Mouse (Mus musculus): ENCODE measurements around the gene Sh2d3c.
A peak's percentile ranks its signal among the peaks of the same experiment; 100 is the strongest.

Sh2d3c gene

GRCm38 (mm10) chr2:32724832-32725790 lies 4.3 kb downstream of the Sh2d3c start:
- no peak for DNase-seq (ENCODE audit: low spot score in 2 of 2)

- peak; percentile 48 to 76 for DNase-seq (ENCODE audit: low spot score in 2 of 2)
Measured at GRCm38 (mm10) chr2:32727435-32727834, 6.6 kb downstream of the Sh2d3c start.

- no peak for DNase-seq (ENCODE audit: low spot score in 2 of 2)
Measured at GRCm38 (mm10) chr2:32728463-32728862, 7.6 kb downstream of the Sh2d3c start.

GRCm38 (mm10) chr2:32729547-32729946 lies 8.7 kb downstream of the Sh2d3c start:
- DNase-seq (ENCODE audit: low spot score in 2 of 2), result no peak

- DNase-seq (ENCODE audit: low spot score in 2 of 2), result no peak
Measured at GRCm38 (mm10) chr2:32730854-32731253, 10.0 kb downstream of the Sh2d3c start.

- DNase-seq (ENCODE audit: low spot score in 2 of 2), result no peak
Measured at GRCm38 (mm10) chr2:32731911-32732310, 11.1 kb downstream of the Sh2d3c start.

GRCm38 (mm10) chr2:32732695-32733094 lies 11.8 kb downstream of the Sh2d3c start:
- DNase-seq (ENCODE audit: low spot score in 2 of 2), result no peak

GRCm38 (mm10) chr2:32734480-32734879 lies 13.6 kb downstream of the Sh2d3c start:
- DNase-seq (ENCODE audit: low spot score in 2 of 2), result no peak

GRCm38 (mm10) chr2:32734933-32735332 lies 14.1 kb downstream of the Sh2d3c start:
- no peak for DNase-seq (ENCODE audit: low spot score in 2 of 2)

GRCm38 (mm10) chr2:32736306-32736829 lies 15.5 kb downstream of the Sh2d3c start:
- no peak for DNase-seq (ENCODE audit: low spot score in 2 of 2)

GRCm38 (mm10) chr2:32737008-32737407 lies 16.2 kb downstream of the Sh2d3c start:
- DNase-seq (ENCODE audit: low spot score in 2 of 2), result no peak

GRCm38 (mm10) chr2:32739311-32739710 lies 18.5 kb downstream of the Sh2d3c start:
- no peak for DNase-seq (ENCODE audit: low spot score in 2 of 2)

GRCm38 (mm10) chr2:32740916-32741272 lies 20.0 kb downstream of the Sh2d3c start, which contains the start of gene 6330409D20Rik:
TSS of gene 6330409D20Rik (minus strand) at chr2:32741016.
- no peak for DNase-seq (ENCODE audit: low spot score in 2 of 2)

- DNase-seq (ENCODE audit: low spot score in 2 of 2), result peak; percentile 55 to 66
Measured at GRCm38 (mm10) chr2:32741273-32742172, 20.7 kb downstream of the Sh2d3c start.

GRCm38 (mm10) chr2:32742173-32742531 lies 21.3 kb downstream of the Sh2d3c start:
- peak; percentile 63 to 75 for DNase-seq (ENCODE audit: low spot score in 2 of 2)

GRCm38 (mm10) chr2:32744272-32744982 lies 23.6 kb downstream of the Sh2d3c start:
- DNase-seq (ENCODE audit: low spot score in 2 of 2), result no peak

- DNase-seq (ENCODE audit: low spot score in 2 of 2), result no peak
Measured at GRCm38 (mm10) chr2:32749082-32749481, 28.2 kb downstream of the Sh2d3c start.

- DNase-seq (ENCODE audit: low spot score in 2 of 2), result no peak
Measured at GRCm38 (mm10) chr2:32750199-32750598, 29.3 kb downstream of the Sh2d3c start.

- DNase-seq (ENCODE audit: low spot score in 2 of 2), result peak in 1 of 2 experiments; percentile 44
Measured at GRCm38 (mm10) chr2:32750887-32751664, 30.2 kb downstream of the Sh2d3c start.

- no peak for DNase-seq (ENCODE audit: low spot score in 2 of 2)
Measured at GRCm38 (mm10) chr2:32751665-32752033, 30.8 kb downstream of the Sh2d3c start.

- no peak for DNase-seq (ENCODE audit: low spot score in 2 of 2)
Measured at GRCm38 (mm10) chr2:32752181-32752580, 31.3 kb downstream of the Sh2d3c start.

Data from cerebellum, postnatal 4 days (tissue).